Mouse (Mus musculus) megakaryocyte, embryonic 14.5 days (primary cell): ENCODE data around the gene Wdhd1. TPM values are rescaled to one million over a fixed set of nuclear protein-coding genes. Genes with fewer than 3 reads are reported as not detected.
A peak's percentile ranks its signal among the peaks of the same experiment; 100 is the strongest.
"Not testable (repeated sequence)": the region's sequence is repeated elsewhere in the genome, so short reads cannot be mapped to it uniquely, and the experiment has no call there.

ENCODE experiments used
- H3K27me3 ChIP-seq: replicated peaks from 2 replicates; pipeline ENCODE3; 2012; ENCODE audit warnings: inconsistent platforms
- H3K36me3 ChIP-seq: replicated peaks from 2 replicates; pipeline ENCODE3; 2012; ENCODE audit warnings: low read length, inconsistent platforms, mixed read lengths
- H3K4me1 ChIP-seq: 2 replicates; pipeline ENCODE4 v1.6.1; 2012; ENCODE audit warnings: inconsistent platforms
- H3K4me3 ChIP-seq: replicated peaks from 2 replicates; pipeline ENCODE3; 2012; ENCODE audit warnings: moderate library complexity, mild to moderate bottlenecking, inconsistent platforms
- H3K9me3 ChIP-seq: 2 replicates; pipeline ENCODE4 v1.6.1; 2012; ENCODE audit warnings: inconsistent platforms
- FLI1 ChIP-seq: IDR thresholded peaks from 2 replicates; pipeline ENCODE4 v1.6.1; 2012; ENCODE audit warnings: low read length, inconsistent platforms, mixed read lengths
- GATA1 ChIP-seq: IDR thresholded peaks from 3 replicates; pipeline ENCODE4 v1.6.1; 2012; ENCODE audit warnings: mixed read lengths, low read length, inconsistent platforms, borderline replicate concordance
- polyA plus RNA-seq: library from polyadenylated mRNA; stranded (reverse); fragments of >175 nt; gene quantifications from 2 replicates; pipeline ENCODE4 v1.2.3, GENCODE M21; 2012; ENCODE audit warnings: low replicate concordance; ENCODE audit not compliant: insufficient read depth

The Wdhd1 gene
- polyA plus RNA-seq, result 1.00 and 2.5 TPM in 2 replicates

- no peaks in the 10 kb centered on the region for H3K27me3 ChIP-seq
- TF ChIP-seq GATA1 (no peak), FLI1 (no peak; the same call in 1 of the 2 replicates)
- peaks cover 30% of the 10 kb centered on the region for H3K4me1 ChIP-seq
- H3K9me3 ChIP-seq, result no peaks in the 10 kb centered on the region
- peaks cover 30% of the 10 kb centered on the region for H3K36me3 ChIP-seq
- peak within 1 kb of the TSS; percentile 100 for H3K4me3 ChIP-seq
These were observed at the start of gene Wdhd1, which contains the start of gene Socs4 for GRCm38 (mm10) chr14:47276637-47277393. Gene Wdhd1 (minus strand): TSS chr14:47276857. Gene Socs4 (plus strand): TSS chr14:47276931.

GRCm38 (mm10) chr14:47325965-47326761 is 49.5 kb upstream of the Wdhd1 start:
- peaks cover 8% of the 10 kb centered on the region; the same call in 1 of the 2 replicates for H3K9me3 ChIP-seq
- no peak for TF ChIP-seq FLI1
- no peak for TF ChIP-seq GATA1
- no peak overlapping the region for H3K4me3 ChIP-seq
- H3K27me3 ChIP-seq, result no peaks in the 10 kb centered on the region
- peaks cover 17% of the 10 kb centered on the region for H3K36me3 ChIP-seq
- peaks cover 16% of the 10 kb centered on the region for H3K4me1 ChIP-seq

GRCm38 (mm10) chr14:47321581-47321980 is 44.9 kb upstream of the Wdhd1 start:
- peaks cover 52% of the 10 kb centered on the region for H3K36me3 ChIP-seq

GRCm38 (mm10) chr14:47319362-47319761 is 42.7 kb upstream of the Wdhd1 start:
- H3K27me3 ChIP-seq, result no peaks in the 10 kb centered on the region
- no peak overlapping the region for H3K4me3 ChIP-seq
- peaks cover 64% of the 10 kb centered on the region for H3K36me3 ChIP-seq
- no peaks in the 10 kb centered on the region for H3K9me3 ChIP-seq
- H3K4me1 ChIP-seq, result peaks cover 4% of the 10 kb centered on the region
- TF ChIP-seq GATA1 (no peak), FLI1 (no peak)

More at GRCm38 (mm10) chr14:47321581-47321980, 44.9 kb upstream of the Wdhd1 start:
- not testable (repeated sequence) for H3K27me3 ChIP-seq, H3K4me3 ChIP-seq, H3K9me3 ChIP-seq
- peaks cover 14% of the 10 kb centered on the region for H3K4me1 ChIP-seq

- Histone ChIP-seq H3K27me3 (no peaks in the 10 kb centered on the region), H3K36me3 (peaks cover 78% of the 10 kb centered on the region), H3K4me1 (peaks cover 8% of the 10 kb centered on the region), H3K9me3 (no peaks in the 10 kb centered on the region), H3K4me3 (no peak overlapping the region)
- TF ChIP-seq GATA1 (no peak), FLI1 (no peak)
These were observed 33.9 kb upstream of the Wdhd1 start for GRCm38 (mm10) chr14:47310342-47311181.

GRCm38 (mm10) chr14:47309061-47309460 is 32.4 kb upstream of the Wdhd1 start:
- Histone ChIP-seq H3K36me3 (peaks cover 76% of the 10 kb centered on the region), H3K9me3 (no peaks in the 10 kb centered on the region)
- no peak for TF ChIP-seq FLI1
- no peak for TF ChIP-seq GATA1

GRCm38 (mm10) chr14:47307669-47308068 is 31.0 kb upstream of the Wdhd1 start:
- TF ChIP-seq FLI1, result no peak
- no peak for TF ChIP-seq GATA1
- no peaks in the 10 kb centered on the region for H3K9me3 ChIP-seq
- peaks cover 71% of the 10 kb centered on the region for H3K36me3 ChIP-seq
- no peaks in the 10 kb centered on the region for H3K27me3 ChIP-seq
- peaks cover 29% of the 10 kb centered on the region for H3K4me1 ChIP-seq
- no peak overlapping the region for H3K4me3 ChIP-seq

More at GRCm38 (mm10) chr14:47309061-47309460, 32.4 kb upstream of the Wdhd1 start:
- H3K4me1 ChIP-seq, result peaks cover 20% of the 10 kb centered on the region
- no peaks in the 10 kb centered on the region for H3K27me3 ChIP-seq
- H3K4me3 ChIP-seq, result no peak overlapping the region

GRCm38 (mm10) chr14:47305933-47306332 is 29.3 kb upstream of the Wdhd1 start:
- H3K27me3 ChIP-seq, result no peaks in the 10 kb centered on the region
- peaks cover 32% of the 10 kb centered on the region for H3K4me1 ChIP-seq
- H3K9me3 ChIP-seq, result no peaks in the 10 kb centered on the region
- peaks cover 62% of the 10 kb centered on the region for H3K36me3 ChIP-seq
- no peak overlapping the region for H3K4me3 ChIP-seq
- no peak for TF ChIP-seq FLI1
- TF ChIP-seq GATA1, result no peak

- H3K36me3 ChIP-seq, result peaks cover 57% of the 10 kb centered on the region
- TF ChIP-seq GATA1 (no peak), FLI1 (no peak)
- peaks cover 38% of the 10 kb centered on the region for H3K4me1 ChIP-seq
- no peaks in the 10 kb centered on the region for H3K9me3 ChIP-seq
- H3K4me3 ChIP-seq, result no peak overlapping the region
- no peaks in the 10 kb centered on the region for H3K27me3 ChIP-seq
These were observed 28.3 kb upstream of the Wdhd1 start for GRCm38 (mm10) chr14:47304814-47305405.
